Mouse (Mus musculus) spleen, postnatal 14 days (tissue): ENCODE measurements around the gene Tet1.
"Not testable (repeated sequence)": the region's sequence is repeated elsewhere in the genome, so short reads cannot be mapped to it uniquely, and the experiment has no call there.

ENCODE experiments used
- DNase-seq, 2 experiments: peaks; one replicate each; pipeline ENCODE4 v3.0.0; 2021 to 2022; ENCODE audit warnings: low spot score in 2 of 2

The Tet1 gene

GRCm38 (mm10) chr10:62908896-62909295 lies at the start of gene Tet1:
Gene Tet1, minus strand, starts transcription at chr10:62908996.
- DNase-seq, result not testable (repeated sequence)

GRCm38 (mm10) chr10:62948551-62948950 lies 39.8 kb upstream of the Tet1 start:
- no peak for DNase-seq

GRCm38 (mm10) chr10:62946738-62947471 lies 38.1 kb upstream of the Tet1 start, which contains the start of gene Dna2:
Gene Dna2, plus strand, starts transcription at chr10:62947026.
- peak; percentile 51 to 54 for DNase-seq

GRCm38 (mm10) chr10:62944975-62945580 lies 36.3 kb upstream of the Tet1 start:
- no peak for DNase-seq

- no peak for DNase-seq
These were observed 23.6 kb upstream of the Tet1 start for GRCm38 (mm10) chr10:62932381-62932780.

GRCm38 (mm10) chr10:62924096-62924635 lies 15.4 kb upstream of the Tet1 start:
- DNase-seq, result no peak

GRCm38 (mm10) chr10:62920766-62921156 lies 12.0 kb upstream of the Tet1 start:
- DNase-seq, result no peak

- peak; percentile 76 to 87 for DNase-seq
These were observed 11.3 kb upstream of the Tet1 start, which contains the start of gene Slc25a16 for GRCm38 (mm10) chr10:62919925-62920765. Gene Slc25a16, plus strand, starts transcription at chr10:62920633.

- no peak for DNase-seq
These were observed 10.2 kb upstream of the Tet1 start for GRCm38 (mm10) chr10:62918985-62919384.

GRCm38 (mm10) chr10:62911120-62911519 lies 2.3 kb upstream of the Tet1 start:
- no peak for DNase-seq

- no peak for DNase-seq
These were observed 2.5 kb downstream of the Tet1 start for GRCm38 (mm10) chr10:62906336-62906735.

GRCm38 (mm10) chr10:62902829-62903228 lies 6.0 kb downstream of the Tet1 start:
- DNase-seq, result no peak

- no peak for DNase-seq
These were observed 7.0 kb downstream of the Tet1 start for GRCm38 (mm10) chr10:62901826-62902225.

GRCm38 (mm10) chr10:62900144-62900543 lies 8.7 kb downstream of the Tet1 start:
- no peak for DNase-seq

GRCm38 (mm10) chr10:62898061-62898460 lies 10.7 kb downstream of the Tet1 start:
- no peak for DNase-seq

- no peak for DNase-seq
These were observed 11.4 kb downstream of the Tet1 start for GRCm38 (mm10) chr10:62897437-62897836.

GRCm38 (mm10) chr10:62896774-62897173 lies 12.0 kb downstream of the Tet1 start:
- no peak for DNase-seq

- no peak for DNase-seq
These were observed 12.8 kb downstream of the Tet1 start for GRCm38 (mm10) chr10:62896035-62896434.

- DNase-seq, result no peak
These were observed 13.4 kb downstream of the Tet1 start for GRCm38 (mm10) chr10:62895386-62895785.

GRCm38 (mm10) chr10:62894447-62894846 lies 14.3 kb downstream of the Tet1 start:
- DNase-seq, result no peak

GRCm38 (mm10) chr10:62893356-62893884 lies 15.4 kb downstream of the Tet1 start:
- no peak for DNase-seq
